Mouse (Mus musculus): ENCODE measurements around the gene Eed.

The Eed gene

DNA sequence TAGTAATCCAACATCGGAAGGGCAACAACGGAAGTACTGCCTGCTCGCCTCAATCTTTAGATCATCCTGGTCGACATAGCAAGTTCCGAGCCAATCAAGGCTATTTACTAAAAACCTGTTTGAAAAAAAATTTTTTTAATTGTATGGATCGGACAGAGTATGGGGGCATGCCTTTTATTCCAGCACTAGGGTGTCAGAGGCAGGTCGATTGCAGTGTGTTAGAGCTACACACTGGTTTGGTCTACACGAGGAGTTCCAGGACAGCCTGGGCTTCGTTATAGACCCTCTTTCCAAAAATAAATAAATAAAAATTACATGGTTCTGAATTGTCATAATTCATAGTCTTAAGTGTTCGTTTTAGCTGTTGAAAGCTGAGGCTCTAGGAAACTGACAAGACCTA lies 774 bp upstream of the Eed start:
- DNase-seq (ENCODE audit: low read depth, low spot score): no peak

DNA sequence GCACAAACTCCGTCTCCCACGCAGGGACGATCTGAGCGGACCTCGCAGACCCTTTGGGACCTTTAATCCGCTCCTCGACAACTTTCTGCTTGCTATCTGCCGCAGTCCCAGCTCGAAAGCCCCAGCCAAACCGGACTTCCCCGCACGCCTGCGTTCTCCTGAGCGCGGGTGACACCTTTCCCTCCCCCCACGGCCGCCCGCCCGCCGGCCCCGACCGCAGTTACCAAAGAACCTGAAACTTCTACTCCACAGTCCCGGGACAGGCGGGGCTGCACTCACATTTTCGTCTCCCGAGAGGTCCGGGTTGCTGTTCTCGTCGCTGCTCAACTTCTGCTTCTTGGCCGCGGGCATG lies 674 bp downstream of the Eed start:
- no peak for DNase-seq (ENCODE audit: low read depth, low spot score)

DNA sequence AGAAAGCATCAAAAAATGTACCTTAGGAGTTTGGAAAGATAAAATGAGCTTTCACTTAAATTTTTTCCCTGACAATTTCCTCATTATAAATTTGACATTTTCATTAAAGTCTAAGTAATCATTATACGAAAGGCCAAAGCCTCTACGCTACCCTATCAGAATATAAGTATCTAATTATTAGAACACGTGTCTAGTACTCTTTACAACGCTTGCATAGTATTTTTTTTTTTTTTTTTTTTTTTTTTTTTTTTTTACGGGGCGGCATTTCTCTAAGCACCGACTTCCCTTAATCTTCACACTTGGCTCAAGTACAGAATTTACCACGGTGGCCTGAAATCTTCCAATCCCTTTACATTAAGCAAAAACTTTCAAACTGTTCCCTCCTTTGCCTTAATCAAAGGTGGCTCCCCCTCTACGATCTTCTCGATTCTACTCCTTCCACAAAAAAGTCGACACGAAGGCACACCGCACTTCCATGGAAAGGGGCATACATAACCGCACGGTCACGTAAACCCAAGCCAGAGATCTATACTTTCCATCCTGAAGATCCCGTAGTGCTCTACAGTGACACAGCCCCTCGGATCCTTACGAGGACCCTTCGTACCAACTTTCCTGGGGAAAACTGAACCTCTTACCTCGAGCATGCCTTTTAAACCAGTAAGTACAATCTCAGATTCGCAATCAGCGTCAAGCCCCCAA lies 1.2 kb downstream of the Eed start:
- DNase-seq (ENCODE audit: low read depth, low spot score): peak; percentile 5

DNA sequence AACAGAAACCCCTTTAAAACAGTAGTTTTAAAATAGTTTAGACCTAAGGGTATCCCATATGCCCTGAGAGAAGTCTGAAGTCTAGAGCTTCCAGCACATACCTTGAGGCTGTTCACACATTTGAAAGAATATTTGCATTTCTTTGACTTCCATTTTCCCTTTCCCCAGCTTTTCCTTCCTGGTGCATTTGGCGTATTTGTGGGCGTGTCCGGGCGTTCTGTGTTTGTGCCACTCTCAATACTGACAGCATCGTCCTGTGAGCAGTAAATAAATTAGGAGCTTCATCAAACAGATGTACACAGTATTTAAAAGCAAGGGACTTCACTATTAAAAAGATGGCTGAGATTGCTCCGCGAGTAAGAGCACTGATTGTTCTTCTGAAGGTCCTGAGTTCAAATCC lies 4.0 kb downstream of the Eed start:
- no peak for DNase-seq (ENCODE audit: low read depth, low spot score)

DNA sequence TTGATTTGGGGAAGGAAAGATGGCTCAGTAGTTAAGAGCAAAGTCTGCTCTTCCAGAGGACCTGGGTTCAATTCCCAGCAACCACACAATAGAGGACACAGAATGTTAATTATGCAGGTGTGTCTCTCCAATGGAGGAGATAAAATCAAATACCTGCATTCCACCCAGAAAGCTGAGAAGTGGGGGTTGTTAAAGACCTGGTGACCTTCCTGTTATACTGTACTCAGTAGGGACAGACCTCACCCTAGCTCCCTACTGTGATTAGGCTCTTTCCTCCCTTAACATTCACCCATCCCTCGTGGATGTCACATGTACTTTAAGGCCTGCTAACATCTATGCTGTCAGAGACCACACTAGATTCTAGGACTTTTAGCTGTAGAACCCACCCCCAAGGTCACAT lies 5.2 kb downstream of the Eed start:
- DNase-seq (ENCODE audit: low read depth, low spot score): no peak

DNA sequence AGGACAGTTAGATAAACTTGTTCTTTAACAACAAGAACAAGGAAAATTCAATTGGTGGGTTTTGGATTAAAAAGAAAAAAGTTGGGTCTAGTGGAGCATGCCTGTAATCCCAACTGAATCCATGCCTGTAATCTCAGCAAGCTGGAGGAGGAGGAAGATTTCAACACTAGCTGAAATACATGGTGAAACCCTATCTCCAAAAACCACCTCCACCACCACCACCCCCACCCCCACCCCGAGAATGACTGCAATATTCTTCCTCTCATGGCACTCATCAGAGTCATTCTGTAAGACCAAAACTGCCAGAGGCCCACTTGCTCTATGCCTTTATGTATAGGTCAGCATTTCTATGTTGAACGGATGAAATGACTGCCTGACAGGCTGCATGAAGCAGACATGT lies 13.5 kb downstream of the Eed start:
- DNase-seq (ENCODE audit: low read depth, low spot score): no peak

DNA sequence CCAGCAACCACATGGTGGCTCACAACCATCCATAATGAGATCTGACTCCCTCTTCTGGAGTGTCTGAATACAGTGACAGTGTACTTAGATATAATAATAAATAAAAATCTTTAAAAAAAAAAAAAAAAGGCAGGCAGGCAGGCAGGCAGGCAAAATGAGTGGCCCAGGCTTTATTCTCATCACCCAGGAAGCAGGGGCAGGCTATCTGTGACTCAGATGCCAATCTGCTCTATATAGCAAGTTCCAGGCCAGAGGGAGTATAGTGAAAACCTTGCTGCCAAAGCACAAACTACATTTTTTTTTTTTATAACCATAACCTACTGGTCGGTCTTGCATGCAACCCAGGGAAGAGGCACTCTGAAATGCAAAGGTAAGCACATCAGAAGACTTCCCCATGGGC lies 14.0 kb downstream of the Eed start:
- DNase-seq (ENCODE audit: low read depth, low spot score): no peak

DNA sequence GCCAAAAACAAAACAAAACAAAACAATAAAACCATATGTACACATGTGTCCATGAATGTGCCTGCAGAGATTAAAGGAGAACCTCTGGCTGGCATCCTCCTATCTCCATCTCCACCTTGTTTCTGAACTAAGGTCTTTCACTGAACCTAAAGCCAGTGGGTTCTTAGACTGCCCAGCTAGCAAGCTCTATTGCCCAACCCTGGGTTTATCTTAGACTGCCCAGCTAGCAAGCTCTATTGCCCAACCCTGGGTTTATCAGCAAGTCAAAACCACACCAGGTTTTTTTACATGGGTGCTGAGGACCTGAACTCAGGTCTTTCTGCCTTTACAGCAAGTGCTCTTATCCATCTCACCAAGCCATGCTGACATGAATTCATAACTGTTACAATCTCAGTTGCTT lies 17.6 kb downstream of the Eed start:
- no peak for DNase-seq (ENCODE audit: low read depth, low spot score)

DNA sequence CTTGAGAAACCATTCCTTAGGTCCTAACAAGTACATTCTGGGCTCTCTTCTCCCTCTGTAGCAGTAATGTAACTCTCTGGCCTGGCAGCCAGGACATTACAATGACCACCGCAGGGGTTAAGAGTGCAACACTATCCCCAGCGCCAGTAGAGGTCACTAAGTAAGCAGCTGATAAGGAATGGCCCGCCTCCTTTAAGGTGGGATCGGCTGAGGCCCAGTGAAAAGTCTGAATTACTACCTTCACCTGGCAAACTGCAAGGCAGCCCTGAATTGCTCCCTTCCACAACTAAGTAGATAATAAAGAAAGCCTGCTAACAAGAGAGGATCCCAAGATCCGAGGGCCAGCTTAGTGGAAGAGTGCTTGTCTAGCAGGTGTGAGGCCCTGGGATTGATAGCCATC lies 23.5 kb downstream of the Eed start:
- DNase-seq (ENCODE audit: low read depth, low spot score): no peak

DNA sequence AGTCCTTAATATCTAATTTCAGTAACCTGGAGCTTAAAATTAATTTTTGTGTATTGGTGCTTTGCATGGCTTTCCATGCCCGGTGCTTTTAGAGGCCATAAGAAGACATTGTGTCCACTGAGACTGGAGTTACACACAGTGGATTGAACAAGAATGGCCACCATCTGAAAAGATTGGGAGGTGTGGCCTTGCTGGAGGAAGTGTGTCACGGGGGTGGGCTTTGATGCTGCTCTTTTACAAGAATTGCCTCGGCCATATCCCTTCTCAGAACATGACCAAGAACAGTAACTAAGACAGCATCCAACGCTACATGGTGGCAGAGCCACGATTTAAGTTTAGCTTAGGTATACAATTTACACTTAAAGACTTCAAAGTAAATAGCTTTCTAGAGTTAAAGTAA lies 26.5 kb downstream of the Eed start:
- DNase-seq (ENCODE audit: low read depth, low spot score): no peak

DNA sequence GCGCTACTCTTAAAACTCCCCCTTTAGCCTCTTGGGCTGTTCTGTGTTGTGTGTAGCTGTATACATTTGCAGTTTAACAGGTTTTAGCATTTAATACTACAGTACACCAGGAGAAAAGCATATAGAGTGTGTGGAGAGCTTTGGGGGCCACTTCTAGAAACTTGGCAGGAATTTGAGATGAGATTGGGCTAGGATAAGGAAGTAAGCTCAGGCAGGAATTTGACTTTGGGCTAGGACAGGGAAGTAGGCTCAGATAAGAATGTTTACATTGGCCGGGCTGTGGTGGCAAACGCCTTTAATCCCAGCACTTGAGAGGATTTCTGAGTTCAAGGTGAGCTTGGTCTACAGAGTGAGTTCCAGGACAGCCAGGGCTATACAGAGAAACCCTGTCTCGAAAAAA lies 31.4 kb downstream of the Eed start:
- no peak for DNase-seq (ENCODE audit: low read depth, low spot score)

DNA sequence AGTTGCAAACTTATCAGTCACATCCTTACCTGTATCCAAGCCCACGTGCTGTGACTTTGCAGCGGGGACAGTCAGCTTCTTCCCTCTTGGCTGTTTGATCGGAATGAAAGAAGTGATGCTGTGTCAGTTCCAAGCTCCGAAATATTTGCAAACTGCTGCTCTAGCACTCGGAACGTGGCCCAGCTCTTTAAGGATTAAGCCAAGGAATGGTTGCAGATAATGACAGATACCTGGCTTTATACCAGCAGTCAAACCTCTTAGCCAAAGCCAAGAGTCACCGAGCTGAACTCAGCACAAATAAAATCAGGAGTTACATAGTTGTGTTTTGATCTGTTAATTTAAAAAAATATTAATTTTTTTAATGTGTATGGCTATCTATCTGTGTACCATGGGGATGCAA lies 32.8 kb downstream of the Eed start:
- DNase-seq (ENCODE audit: low read depth, low spot score): peak; percentile 36

DNA sequence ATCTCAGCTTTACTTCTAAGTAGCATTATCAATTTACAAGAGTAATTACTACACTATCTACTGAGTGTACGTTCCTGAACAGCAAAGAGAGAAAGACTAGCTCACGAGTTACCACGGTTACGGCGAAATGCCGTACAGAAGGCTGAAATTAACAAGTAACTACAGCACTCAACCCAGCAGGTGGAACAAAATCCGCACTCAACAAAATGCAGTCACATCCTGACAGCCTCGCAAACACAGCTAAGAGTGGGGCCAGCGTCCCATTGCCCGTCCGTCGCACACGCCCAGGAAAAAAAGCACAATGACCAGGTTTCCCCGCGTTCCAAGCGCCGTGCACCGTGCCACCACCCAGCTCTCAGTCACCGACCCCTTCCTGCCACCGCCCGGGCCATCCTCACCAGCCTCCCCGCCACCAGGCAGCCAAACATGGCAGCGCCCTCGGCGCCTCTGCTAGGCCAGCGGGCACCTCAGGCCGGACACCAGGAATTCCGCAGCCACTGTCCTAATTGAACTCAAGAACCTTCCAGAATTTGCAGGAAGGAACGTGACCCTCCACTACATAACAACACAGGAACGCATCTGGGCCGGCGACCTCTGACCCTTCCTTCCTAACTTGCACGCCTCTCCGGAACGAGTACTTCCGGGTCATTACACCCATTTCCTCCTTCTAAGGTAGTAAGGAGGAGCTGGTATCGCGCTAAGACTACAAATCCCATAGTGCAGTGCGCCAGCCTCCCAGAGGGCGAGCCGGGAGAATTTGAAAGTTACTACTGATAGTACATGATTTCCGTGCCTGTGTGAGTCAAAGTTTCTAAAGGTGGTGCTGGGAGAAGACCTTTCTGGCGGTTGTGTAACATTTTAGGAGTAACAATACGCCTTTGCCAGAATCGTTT lies 40.0 kb downstream of the Eed start, which contains the start of gene Hikeshi:
TSS of gene Hikeshi (minus strand) at position 634 of the 893 bp plus-strand sequence.
- DNase-seq (ENCODE audit: low read depth, low spot score): peak; percentile 96

DNA sequence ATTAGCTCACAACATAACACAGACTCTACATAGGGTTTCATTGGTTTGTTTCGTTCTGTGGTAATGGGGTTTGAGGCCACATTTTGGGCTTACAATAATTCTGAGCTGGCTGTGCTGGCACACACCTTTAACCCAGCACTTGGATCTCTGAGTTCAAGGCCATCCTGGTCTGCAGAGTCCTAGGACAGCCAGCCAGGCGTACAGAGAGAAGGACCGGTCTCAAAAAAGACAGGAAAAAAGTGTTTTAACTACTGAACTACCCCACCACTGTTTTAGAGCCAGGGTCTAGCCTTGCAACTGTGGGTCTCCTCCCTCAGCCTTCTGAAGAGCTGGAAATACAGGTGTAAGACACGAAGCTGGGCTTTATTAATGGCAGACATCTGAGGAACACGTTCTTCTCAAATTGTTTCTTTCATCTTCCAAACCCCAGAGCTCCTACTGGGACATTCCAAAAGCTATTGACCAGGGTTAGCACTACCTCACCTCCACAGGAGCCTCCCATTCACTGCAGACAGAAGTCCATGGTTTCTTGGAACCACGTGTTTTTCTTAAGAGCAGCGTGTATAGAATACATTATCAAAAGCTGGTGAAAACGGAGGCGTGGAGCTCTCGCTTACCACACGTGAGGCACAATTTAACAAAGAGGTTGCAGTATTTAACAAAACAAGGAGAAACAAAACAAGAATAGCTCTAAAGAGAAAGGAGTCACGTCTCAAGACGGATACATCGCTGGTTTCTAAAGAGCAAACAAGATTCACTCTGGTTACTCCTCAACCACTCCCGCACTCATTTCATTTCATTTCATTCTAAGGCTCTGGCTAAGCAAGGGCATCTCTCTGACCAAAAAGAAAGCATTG lies 41.1 kb downstream of the Eed start:
- DNase-seq (ENCODE audit: low read depth, low spot score): no peak

DNA sequence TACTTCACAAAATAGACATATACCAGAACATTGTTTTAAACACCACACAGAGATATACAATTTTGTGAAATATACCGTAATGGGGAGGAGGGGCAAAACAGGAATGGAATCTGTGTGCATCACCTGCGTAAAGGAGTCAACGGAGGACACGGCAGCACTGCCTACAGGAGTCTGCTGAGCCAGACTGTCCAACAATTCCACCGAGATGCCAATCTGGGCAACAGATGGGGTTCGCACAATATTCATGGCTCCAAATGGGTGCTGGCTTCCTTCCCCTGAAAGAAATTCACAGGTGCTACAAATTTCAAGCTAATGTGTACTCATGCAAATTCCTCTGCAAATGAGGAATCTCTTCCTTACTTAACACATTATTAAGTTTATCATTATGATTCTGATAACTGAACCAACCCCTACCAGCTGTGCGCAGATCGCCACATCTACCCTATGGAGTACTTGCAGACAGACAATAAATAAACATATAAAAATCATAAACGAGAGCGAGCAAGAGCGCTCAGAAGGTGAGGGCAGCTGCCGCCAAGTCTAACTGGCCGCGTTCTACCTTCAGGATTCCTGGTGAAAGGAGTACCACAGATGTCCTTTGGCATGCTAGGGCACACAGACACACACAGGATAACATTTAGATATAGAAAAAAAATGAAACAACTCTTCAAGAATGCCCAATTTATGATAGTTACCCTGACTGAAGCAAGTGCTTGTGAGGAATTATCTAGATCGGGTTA lies 57.2 kb downstream of the Eed start:
- no peak for DNase-seq (ENCODE audit: low read depth, low spot score)

DNA sequence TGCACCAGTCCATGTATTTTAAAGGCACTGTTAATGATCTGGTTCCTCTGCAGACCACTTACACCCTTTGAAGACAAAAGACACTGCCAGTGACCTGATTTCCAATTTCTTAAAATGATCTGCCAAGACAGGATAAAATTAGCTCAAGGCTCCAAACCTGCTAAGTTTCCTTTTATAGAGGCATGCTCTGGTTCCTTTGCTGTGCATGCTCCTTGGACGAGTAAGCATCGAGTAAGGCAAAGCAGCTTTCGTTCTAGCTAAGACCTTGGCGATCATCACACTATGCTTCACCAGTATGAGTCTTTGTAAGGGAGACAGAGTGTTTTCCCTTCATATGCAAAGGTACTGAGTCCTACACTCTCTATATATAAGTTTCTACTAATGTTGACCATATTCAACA lies 63.0 kb downstream of the Eed start:
- DNase-seq (ENCODE audit: low read depth, low spot score): no peak

DNA sequence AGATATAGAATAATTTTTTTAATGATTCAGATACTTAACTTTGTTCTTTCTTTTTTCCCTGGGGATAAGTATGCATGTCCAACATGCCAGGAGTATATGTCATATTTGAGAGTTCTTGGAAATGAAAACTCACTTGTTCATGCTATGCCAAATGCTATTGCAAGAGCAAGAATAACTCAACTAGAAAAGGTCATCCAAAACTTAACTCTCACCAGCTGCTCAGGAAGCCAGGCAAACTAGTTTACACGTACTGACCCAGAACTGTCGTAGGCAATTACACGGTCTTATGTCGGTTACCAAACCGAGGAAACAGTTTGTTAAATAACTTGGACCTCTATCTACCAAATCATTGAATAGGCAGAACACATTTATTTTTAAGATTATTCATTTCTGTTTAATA lies 64.1 kb downstream of the Eed start:
- DNase-seq (ENCODE audit: low read depth, low spot score): peak; percentile 67

DNA sequence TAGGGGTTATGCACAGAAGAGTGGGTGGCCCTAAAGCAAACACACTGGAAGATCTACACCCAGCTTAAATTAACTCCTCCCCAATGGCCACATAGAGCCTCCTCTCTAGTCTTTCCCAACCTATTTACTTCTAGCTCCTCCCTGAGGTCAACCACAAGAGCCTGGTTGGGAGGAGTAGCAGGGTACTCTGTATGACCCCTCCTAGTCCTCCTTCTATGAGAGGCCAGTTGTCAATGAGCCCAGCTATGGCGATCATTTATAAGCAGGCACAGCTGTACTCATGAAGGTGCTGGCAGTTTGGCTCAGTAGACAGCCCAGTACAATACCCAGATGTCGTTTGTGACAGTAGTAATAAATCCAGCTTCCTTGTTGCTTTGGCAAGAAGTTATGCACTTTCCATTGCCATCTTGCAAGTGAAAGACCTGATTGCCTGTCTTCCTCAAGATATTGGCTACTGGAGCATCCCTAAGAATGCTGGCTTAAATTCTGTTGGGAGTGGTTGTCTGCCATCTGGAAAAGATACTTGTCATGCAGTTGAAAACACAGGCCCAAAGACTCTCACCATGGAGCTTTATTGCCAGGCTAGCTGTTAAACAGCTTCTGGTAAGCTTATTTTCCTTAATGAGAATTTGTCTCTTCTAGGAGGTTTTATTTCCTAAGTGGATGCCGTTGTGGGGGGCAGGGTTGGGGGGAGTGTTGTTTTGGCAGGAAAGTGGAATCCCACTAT lies 67.2 kb downstream of the Eed start:
- DNase-seq (ENCODE audit: low read depth, low spot score): peak; percentile 65

DNA sequence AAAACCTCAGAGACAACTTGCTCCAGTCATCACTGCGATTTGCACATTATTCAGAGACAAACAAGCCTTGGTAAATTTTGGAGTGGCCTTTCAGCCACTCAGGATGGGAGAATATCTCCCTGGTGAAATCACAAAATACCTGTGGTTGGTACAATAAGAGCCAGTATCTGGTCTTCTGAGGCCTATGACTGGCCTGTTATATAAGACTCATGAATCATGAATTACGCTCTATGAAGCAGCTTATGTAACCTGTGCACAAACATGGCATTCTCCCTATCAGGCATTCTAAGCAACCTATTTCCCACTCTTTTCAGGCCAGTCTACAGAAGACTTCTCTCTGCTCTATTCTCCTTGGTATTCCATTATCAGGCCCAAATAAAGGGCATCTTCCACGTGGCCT lies 68.4 kb downstream of the Eed start:
- DNase-seq (ENCODE audit: low read depth, low spot score): no peak

DNA sequence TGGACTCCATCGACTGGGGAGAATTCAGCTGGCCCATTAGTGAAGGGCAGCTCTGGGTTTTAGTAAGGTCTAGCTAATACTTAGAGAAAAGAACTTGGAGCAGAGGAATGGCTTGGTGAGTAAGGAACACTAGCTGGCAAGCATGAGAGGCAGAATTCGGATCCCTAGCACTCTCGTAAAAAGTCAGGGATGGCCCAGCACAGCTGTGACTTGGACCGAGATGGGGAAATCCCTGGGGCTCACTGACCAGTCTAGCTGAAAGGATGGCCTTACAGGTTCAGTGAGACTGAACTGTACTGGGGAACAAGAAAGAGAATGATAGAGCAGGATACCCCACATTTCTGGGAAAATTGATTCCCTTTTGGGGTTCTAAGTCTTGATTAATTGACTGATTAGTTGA lies 71.1 kb downstream of the Eed start:
- DNase-seq (ENCODE audit: low read depth, low spot score): peak; percentile 62
